Mouse (Mus musculus): ENCODE results near the gene Gm20388. TPM values are rescaled to one million over a fixed set of nuclear protein-coding genes. Genes with fewer than 3 reads are reported as not detected.
"Not testable (repeated sequence)": the region's sequence is repeated elsewhere in the genome, so short reads cannot be mapped to it uniquely, and the experiment has no call there.

The Gm20388 gene
- polyA plus RNA-seq, 1 experiment from 2014 or later, result not detected

DNA sequence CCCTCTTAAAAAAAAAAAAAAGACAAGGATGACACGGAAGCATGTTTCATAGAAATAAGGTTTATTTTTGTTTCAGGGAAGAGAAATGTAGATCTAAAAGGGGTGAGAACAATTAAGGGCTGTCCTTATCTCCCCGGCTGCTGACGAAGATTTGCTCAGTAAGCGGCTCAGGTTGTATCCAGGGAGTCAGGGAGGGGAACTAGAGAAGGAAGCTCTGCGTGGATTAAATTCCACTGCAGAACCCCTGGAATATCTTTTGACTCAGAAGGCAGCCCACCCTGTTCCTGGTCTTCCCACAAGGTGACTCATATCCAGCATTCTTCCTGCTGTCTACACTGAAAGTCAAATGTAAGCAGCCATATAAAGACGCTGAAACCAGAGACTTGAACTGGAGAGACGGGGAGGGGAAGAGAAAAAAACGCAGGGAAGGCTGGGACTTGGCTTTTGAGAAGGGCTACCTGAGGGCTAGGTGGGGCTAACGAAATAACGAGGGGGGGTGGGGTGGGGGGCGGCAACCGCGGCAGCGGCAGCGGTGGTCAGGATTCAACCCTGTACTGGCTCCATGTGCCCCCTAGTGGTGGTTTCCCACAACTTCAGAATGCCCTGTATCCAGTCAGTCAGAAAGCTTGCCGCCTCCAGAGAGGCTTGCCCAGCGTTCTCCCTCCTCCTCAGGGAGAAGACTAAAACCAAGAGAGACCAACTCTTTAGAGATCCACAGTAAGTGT lies 3511.6 kb downstream of the Gm20388 start:
- no peaks in the 10 kb centered on the region for H3K36me3 ChIP-seq
- 4% methylated on average over 17 of the region's 17 CpGs for WGBS (ENCODE audit: insufficient replicate concordance)
- peaks cover 19% of the 10 kb centered on the region for H3K4me1 ChIP-seq
- no peak overlapping the region for H3K9ac ChIP-seq
- H3K27me3 ChIP-seq (replicated peaks), result peaks cover 12% of the 10 kb centered on the region
- H3K9me3 ChIP-seq (replicated peaks), result peaks cover 11% of the 10 kb centered on the region
- peak; percentile 65; the same call in 1 of the 2 replicates for ATAC-seq
- H3K4me2 ChIP-seq, result peak overlapping the region; percentile 70
- peak overlapping the region; percentile 40 for H3K4me3 ChIP-seq
- H3K27ac ChIP-seq, result no peak overlapping the region

DNA sequence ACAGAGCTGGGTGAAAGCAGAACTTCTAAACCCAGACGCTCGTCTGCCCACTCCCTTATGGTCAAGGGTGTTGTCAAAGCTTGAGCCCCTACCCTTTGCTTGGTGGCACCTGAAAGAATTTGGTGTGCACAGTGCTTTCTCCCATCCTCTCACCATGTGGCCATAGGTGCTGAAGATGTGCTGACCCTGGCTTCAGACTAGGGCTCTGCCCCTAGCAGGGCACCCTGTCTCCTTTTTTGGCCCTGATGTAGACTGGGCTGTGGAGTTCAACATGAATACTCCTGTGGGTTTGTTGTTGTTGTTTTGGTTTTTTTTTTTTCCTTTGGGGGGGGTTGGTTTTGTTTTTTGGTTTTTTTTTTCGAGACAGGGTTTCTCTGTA lies 3512.1 kb downstream of the Gm20388 start:
- H3K27me3 ChIP-seq (replicated peaks), result peaks cover 12% of the 10 kb centered on the region
- no peak overlapping the region for H3K27ac ChIP-seq
- WGBS (ENCODE audit: insufficient replicate concordance), result 3% methylated on average over 3 of the region's 3 CpGs
- H3K4me3 ChIP-seq, result peak overlapping the region; percentile 40; the same call in 1 of the 2 replicates
- 0 out of 2 replicates have a peak, but pooled peaks cover under 1% of the 10 kb centered on the region for H3K36me3 ChIP-seq
- peak overlapping the region; percentile 70 for H3K4me2 ChIP-seq
- H3K4me1 ChIP-seq, result peaks cover 16% of the 10 kb centered on the region
- H3K9me3 ChIP-seq (replicated peaks), result peaks cover 16% of the 10 kb centered on the region
- no peak for ATAC-seq
- no peak overlapping the region for H3K9ac ChIP-seq

DNA sequence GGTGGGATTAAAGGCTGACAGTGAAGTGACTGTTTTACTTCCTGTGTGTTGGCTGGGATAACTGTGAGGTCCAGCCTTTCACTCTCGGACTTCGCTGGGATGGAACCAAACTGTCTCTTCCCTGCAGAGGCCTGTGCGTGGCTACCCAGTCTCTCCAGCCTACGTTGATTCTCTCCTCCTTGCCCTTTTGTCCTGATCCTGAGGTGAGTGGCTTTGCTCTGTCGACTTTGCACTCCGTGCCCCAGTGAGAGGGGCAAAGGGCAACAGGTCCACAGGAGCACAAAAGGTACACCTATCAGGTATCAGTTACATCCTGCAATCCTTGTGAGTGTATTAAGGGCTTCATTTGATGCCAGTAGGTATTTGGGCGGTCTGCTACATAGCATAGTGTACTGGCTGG lies 3512.8 kb downstream of the Gm20388 start, which contains the start of gene Def8:
TSS of gene Def8 (plus strand) at position 87 of the 400 bp plus-strand sequence.
- peaks cover 6% of the 10 kb centered on the region; the same call in 1 of the 2 replicates for H3K36me3 ChIP-seq
- peaks cover 23% of the 10 kb centered on the region for H3K9me3 ChIP-seq (replicated peaks)
- peak within 1 kb of the TSS; percentile 40 for H3K4me3 ChIP-seq
- 67% methylated on average over 7 of the region's 7 CpGs for WGBS (ENCODE audit: insufficient replicate concordance)
- H3K4me2 ChIP-seq, result peak within 1 kb of the TSS; percentile 70
- H3K27ac ChIP-seq, result no peak within 1 kb of the TSS
- H3K4me1 ChIP-seq, result peaks cover 16% of the 10 kb centered on the region
- H3K27me3 ChIP-seq (replicated peaks), result peaks cover 12% of the 10 kb centered on the region
- ATAC-seq, result no peak
- H3K9ac ChIP-seq, result no peak within 1 kb of the TSS

DNA sequence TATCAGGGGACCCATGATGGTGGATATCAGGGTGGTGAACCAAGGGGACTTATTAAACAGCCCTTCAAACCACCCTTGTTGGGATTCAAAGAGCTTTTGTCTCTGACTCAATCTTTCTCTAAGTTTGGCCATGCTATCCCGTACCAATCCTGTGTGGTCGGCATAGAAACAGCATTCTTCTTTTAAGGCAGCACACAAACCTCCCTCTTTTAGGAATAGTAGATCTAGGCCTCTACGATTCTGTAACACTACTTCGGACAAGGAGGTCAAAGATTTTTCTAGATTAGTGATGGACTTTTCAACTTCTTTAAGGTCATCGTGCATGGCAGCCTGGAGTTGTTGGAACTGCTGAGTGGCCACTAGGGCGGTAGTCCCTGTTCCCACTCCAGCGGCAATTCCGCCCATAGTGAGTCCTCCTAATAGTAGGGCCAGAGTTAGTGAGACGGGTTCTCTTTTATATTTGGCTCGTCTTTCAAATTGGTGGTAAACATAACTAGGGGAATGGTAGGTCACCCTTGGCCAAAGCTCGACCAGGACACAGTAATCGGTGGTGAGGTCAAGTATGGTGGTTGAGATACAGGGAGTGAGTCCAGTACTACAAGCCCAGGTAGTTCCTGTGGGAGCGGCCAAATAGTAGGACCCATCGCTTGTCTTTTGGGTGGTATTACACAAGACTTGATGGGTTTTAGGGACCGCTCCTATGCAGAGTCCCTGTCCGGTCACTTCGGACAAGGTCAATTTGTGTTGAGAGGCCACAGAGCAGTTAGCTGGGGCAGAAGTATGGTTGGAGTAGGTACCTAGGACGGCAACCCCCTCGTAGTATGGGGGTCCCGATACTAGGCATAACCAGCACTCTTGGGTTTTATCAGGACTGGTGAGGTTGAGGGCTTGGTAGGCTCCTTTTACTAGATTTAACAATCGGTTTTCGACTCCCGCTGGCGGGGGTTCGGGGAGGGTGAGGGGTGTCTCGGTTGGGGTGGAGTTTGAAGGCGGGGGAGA lies 3516.2 kb downstream of the Gm20388 start:
- 88% methylated on average over 27 of the region's 27 CpGs for WGBS (ENCODE audit: insufficient replicate concordance)
- H3K9me3 ChIP-seq (replicated peaks), result peaks cover 52% of the 10 kb centered on the region
- H3K4me1 ChIP-seq, result peaks cover 6% of the 10 kb centered on the region; the same call in 1 of the 2 replicates
- no peak for ATAC-seq
- peaks cover 6% of the 10 kb centered on the region; the same call in 1 of the 2 replicates for H3K36me3 ChIP-seq
- no peaks in the 10 kb centered on the region for H3K27me3 ChIP-seq (replicated peaks)
- no peak overlapping the region for H3K4me3 ChIP-seq
- no peak overlapping the region for H3K9ac ChIP-seq
- H3K4me2 ChIP-seq, result no peak overlapping the region
- H3K27ac ChIP-seq, result no peak overlapping the region

DNA sequence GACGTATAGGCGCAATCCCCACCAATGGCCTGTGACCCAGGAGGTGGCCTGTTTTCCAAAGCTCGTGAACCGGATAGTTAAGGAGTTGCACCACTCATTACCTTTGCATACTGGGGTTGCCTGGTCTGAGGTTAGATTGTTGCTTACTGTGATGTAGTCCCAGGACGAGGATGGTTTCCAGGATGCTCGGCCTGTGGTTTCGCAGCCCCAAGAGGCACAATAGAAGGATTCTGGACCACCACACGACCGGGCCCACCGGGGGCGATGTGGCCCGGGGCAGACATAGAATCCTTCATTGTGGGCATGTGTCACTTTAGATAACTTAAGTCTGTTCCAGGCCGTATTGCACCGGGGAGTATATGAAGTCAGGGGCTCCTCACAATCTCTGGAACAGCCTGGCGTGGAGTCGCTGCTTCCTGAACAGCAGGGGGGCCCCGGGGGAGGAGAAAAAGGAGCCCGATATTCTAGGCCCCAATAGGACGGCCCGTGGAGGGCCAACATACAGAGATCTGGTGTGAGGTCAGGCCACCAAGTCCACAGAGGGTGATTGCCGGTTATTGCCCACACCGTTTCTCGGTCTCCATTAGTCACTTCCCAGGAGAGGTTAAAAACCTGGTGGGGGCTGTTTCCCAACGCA lies 3517.1 kb downstream of the Gm20388 start:
- peaks cover 62% of the 10 kb centered on the region for H3K9me3 ChIP-seq (replicated peaks)

DNA sequence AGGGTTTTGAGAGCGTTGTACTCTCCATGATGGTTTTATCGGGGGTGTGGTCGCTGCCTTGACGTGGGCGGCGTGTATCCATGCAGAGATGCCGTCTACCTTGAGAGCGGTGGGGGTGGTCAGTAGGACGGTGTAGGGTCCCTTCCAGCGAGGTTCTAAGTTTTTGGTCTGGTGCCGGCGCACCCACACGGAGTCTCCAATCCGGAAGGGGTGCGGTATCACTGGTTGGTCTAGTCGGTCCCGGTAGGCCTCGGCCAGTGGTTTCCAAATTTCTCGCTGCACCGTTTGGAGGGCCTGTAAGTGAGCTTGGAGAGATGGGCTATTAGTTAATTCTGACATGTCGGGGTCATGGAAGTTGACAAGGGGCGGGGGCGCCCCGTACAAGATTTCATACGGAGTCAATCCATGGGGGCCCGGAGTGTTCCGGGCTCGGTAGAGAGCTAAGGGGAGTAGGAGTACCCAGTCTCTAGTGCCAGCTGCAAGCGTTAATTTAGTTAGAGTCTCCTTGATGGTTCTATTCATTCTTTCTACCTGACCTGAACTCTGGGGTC lies 3517.8 kb downstream of the Gm20388 start:
- Histone ChIP-seq H3K4me1 (no peaks in the 10 kb centered on the region), H3K4me3 (no peak overlapping the region), H3K36me3 (peaks cover 6% of the 10 kb centered on the region; the same call in 1 of the 2 replicates), H3K4me2 (no peak overlapping the region), H3K27me3 (replicated peaks) (no peaks in the 10 kb centered on the region), H3K9ac (no peak overlapping the region), H3K27ac (no peak overlapping the region), H3K9me3 (replicated peaks) (peaks cover 68% of the 10 kb centered on the region)
- WGBS (ENCODE audit: insufficient replicate concordance), result 93% methylated on average over 29 of the region's 29 CpGs
- ATAC-seq, result no peak

More for the DNA sequence above, 3517.1 kb downstream of the Gm20388 start:
- WGBS (ENCODE audit: insufficient replicate concordance), result 90% methylated on average over 24 of the region's 24 CpGs
- no peaks in the 10 kb centered on the region for H3K4me1 ChIP-seq
- no peak for ATAC-seq
- no peak overlapping the region for H3K9ac ChIP-seq
- H3K27me3 ChIP-seq (replicated peaks), result no peaks in the 10 kb centered on the region
- no peak overlapping the region for H3K4me3 ChIP-seq
- no peak overlapping the region for H3K4me2 ChIP-seq
- H3K27ac ChIP-seq, result no peak overlapping the region
- peaks cover 6% of the 10 kb centered on the region; the same call in 1 of the 2 replicates for H3K36me3 ChIP-seq

DNA sequence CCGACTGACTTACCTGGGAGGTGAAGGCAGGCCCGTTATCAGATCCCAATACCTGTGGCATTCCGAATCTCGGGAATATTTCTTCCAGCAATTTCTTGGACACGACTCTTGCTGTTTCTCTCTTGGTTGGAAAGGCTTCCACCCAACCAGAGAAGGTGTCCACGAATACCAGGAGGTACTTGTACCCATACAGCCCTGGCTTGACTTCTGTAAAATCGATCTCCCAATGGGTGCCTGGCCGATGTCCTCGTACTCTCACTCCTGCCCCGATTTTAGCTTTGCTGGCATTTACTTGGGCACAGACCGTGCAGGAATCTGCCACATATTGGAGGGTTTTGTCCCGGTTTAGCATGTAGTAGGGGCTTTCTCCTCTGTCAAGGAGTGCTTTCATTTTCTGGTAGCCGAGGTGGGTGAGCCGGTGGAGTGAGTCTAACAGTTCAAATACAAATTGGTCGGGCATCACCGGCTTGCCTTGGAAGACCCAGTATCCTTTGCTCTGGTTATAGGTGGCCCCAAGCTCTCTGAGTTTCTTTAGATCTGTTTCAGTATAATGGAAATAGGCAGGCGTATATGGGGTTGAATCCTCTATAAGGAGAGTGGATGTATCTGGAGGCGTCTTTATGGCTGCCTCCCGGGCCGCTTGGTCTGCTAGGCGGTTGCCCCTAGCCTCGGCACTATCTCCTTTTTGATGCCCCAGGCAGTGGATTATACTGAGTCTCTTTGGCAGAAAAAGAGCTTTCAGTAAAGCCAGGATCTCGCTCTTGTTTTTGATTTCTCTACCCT lies 3518.5 kb downstream of the Gm20388 start:
- no peak for ATAC-seq
- Histone ChIP-seq H3K9ac (no peak overlapping the region), H3K4me1 (no peaks in the 10 kb centered on the region), H3K4me2 (no peak overlapping the region), H3K9me3 (replicated peaks) (peaks cover 71% of the 10 kb centered on the region), H3K4me3 (no peak overlapping the region), H3K27me3 (replicated peaks) (no peaks in the 10 kb centered on the region), H3K36me3 (peaks cover 6% of the 10 kb centered on the region; the same call in 1 of the 2 replicates), H3K27ac (no peak overlapping the region)
- WGBS (ENCODE audit: insufficient replicate concordance), result 83% methylated on average over 23 of the region's 23 CpGs

DNA sequence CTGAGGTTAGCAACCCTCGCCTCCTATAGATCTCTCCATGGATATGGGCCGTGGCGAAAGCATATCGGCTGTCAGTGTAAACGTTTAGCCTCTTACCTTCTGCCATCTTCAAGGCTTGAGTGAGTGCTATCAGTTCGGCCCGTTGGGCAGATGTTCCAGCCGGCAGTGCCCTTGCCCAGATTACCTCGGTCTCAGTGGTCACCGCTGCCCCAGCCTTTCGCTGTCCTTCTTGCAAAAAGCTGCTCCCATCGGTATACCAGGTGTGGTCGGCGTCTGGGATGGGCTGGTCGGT lies 3519.0 kb downstream of the Gm20388 start:
- not testable (repeated sequence) for H3K27me3 ChIP-seq (replicated peaks); H3K36me3 ChIP-seq; H3K4me2 ChIP-seq; H3K27ac ChIP-seq; ATAC-seq; H3K4me3 ChIP-seq; H3K4me1 ChIP-seq; H3K9ac ChIP-seq
- WGBS (ENCODE audit: insufficient replicate concordance), result 87% methylated on average over 15 of the region's 15 CpGs
- H3K9me3 ChIP-seq (replicated peaks), result peaks cover 71% of the 10 kb centered on the region

DNA sequence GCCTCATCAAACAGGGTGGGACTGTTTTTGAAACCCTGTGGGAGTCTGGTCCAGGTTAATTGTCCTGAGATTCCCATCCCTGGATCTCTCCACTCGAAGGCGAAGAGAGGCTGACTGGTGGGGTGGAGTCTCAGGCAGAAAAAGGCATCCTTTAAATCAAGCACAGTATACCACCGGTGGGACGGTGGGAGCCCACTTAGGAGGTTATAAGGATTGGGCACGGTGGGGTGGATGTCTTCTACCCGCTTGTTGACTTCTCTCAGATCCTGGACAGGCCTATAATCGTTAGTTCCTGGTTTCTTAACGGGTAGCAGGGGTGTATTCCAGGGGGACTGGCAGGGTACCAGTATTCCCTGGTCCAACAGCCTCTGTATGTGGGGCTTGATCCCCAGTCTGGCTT lies 3520.3 kb downstream of the Gm20388 start:
- H3K9me3 ChIP-seq (replicated peaks), result peaks cover 71% of the 10 kb centered on the region
- H3K4me3 ChIP-seq, result not testable (repeated sequence)

DNA sequence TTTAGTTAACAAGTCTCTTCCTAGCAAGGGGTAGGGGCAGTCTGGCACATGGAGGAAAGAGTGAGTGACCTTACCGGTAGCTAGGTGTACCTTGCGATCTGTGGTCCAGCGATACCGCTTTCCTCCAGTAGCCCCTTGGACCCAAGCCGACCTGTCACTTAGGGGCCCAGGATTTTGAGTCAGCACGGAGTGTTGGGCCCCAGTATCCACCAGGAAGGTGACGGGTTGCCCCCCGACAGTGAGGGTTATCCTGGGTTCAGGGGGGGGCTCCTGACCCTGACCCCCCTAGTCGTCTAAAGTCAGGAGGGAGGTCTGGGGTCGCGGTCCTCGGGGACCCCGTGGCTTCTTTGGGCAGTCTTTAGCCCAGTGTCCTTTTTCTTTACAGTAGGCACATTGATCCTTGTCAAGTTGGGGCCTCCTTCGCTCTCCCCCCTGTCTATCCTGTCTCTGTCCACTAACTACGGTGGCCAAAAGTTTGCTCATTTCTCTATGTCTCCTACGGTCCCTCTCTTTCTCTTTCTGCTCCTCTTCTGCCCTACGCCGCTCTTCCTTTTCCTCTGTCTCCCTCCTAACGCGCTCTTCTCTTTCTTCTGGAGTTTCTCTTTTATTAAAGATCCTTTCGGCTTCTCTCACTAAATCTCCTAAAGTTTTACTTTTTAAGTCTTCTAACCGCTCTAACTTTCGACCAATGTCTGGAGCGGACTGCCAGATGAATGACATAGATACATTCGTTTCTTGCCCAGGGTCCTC lies 3521.2 kb downstream of the Gm20388 start:
- Histone ChIP-seq H3K4me1 (no peaks in the 10 kb centered on the region), H3K4me2 (no peak overlapping the region), H3K36me3 (peaks cover 6% of the 10 kb centered on the region; the same call in 1 of the 2 replicates), H3K4me3 (no peak overlapping the region), H3K9ac (no peak overlapping the region), H3K27me3 (replicated peaks) (no peaks in the 10 kb centered on the region), H3K27ac (no peak overlapping the region), H3K9me3 (replicated peaks) (peaks cover 65% of the 10 kb centered on the region)
- no peak for ATAC-seq
- WGBS (ENCODE audit: insufficient replicate concordance), result 86% methylated on average over 25 of the region's 25 CpGs

More for the DNA sequence above, 3520.3 kb downstream of the Gm20388 start:
- not testable (repeated sequence) for H3K36me3 ChIP-seq; H3K27me3 ChIP-seq (replicated peaks); H3K27ac ChIP-seq; ATAC-seq; H3K4me1 ChIP-seq; H3K4me2 ChIP-seq; H3K9ac ChIP-seq
- WGBS (ENCODE audit: insufficient replicate concordance), result 83% methylated on average over 8 of the region's 8 CpGs

Data from liver, embryonic 12.5 days (tissue).